Mouse (Mus musculus) mouse embryonic stem cell (cell line): Measurements from ENCODE around the gene Olfml2b.

Experiments used
- in situ Hi-C, 2 experiments: fragments of 300-500 bp; cut with MboI; formaldehyde crosslinking; loops; 1 replicate in 1 of 2; 3 replicates in 1 of 2; pipeline ENCODE4 v1.14.3; 2019 to 2020; ENCODE audit warnings: low sequenced_read_pairs in 2 of 2, low pct_unique_long_range_greater_than_20kb in 1 of 2, mixed read lengths in 1 of 2; ENCODE audit not compliant: unreplicated experiment in 1 of 2

Olfml2b gene

DNA sequence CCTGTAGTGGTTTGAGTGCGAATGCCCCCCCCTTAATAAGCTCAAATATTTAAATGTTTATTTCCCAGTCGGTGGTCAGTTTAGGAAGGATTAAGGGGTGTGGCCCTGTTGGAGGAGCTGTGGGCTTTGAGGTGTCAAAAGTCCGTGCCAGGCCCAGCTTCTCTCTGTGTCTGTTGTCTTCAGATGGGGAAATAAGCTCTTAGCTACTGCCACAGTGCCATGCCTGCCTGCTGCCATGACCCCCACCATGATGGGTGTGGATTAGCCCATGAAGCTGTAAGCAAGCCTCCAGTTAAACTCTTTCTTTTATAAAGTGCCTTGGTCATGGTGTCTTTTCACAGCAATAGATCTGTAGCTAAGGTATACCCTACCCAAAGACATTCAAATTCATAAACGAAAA, 11.5 kb upstream of the Olfml2b start:
- in situ Hi-C loops: no loop called here

DNA sequence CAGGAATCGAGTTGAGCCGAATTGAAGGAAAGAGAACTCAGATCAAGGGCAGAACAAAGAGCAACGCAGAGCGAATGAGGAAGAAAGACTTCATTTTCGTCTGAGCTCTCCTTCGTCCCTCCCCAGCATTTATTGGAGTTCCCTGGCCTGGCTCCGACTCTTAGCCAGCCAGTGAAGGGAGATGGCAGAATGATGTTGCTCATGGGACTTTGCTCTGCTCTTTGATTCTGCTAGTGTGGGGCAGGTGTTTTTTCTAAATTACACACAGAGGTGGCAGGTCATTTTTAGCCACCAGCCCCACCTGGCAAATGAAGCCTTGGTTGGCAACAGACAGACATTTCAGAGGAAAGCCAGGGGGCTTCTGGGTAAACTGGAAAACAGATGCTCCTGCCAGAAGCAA, 5.4 kb upstream of the Olfml2b start:
- in situ Hi-C loops: no loop called here

DNA sequence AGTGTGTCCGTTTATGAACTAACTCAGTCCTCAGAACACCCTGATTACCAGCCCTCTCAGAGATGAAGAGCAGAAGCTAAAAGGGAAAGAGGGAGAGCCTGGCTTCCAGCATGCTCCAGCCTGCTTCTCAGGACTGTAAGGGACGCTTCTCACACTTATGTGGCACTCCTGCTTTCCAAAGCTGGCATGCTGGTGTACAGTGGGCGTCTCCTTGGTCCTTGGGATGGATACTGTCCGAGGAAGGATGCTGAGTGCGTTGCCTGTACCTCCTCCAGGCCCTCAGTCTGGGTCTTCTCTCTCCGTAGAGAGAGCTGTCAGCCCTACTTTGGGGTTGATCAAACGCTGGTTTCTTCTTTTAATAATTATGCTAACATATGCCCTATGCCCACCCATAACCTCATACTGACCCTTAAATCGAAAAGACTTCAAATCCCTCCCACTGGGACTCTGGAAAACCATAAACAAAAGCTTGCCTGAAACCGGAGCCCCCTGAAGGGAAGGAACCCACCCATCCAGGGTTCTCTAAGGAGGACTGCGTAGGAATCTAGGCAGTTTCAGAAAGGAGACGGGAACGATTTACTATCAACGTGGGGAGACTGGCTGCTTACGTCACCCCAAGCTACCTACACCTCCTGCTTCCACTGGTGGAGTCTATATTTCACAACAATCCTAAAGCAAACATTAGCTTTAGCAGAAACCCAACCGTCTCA, 1.7 kb downstream of the Olfml2b start:
- in situ Hi-C loops: no loop called here

DNA sequence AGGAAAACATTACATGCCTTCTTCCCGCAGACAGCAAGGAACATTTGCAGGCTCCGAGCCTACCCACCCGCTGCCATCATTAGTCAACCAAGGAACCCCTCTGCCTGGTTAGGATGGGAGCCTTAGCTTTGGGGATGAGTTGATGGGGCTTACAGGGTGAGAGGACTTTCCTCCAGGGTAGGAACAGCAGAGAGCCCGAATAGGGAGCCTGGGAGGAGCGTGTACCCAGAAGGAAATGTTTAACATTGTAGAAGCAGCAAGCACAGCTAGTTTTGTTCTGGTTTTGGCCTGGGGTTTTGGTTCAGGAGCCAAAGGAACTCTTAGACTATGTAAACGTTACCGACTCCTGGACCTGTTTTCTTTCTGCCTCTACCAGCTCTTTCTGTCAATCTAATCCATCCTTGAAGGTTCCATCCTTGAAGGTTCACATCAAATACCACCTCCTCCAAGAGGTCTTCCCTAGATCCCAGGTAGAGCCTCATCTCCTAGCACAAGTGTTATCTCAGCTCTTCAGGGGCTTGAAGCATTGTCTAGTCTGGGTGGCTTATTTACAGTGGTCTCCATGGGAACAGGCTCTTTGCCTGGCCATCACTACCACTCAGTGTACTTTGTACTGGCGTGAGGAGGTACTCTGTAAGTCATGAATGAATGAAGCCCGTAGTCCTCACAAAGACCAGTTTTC, 2.4 kb downstream of the Olfml2b start:
- in situ Hi-C loops: no loop called here

DNA sequence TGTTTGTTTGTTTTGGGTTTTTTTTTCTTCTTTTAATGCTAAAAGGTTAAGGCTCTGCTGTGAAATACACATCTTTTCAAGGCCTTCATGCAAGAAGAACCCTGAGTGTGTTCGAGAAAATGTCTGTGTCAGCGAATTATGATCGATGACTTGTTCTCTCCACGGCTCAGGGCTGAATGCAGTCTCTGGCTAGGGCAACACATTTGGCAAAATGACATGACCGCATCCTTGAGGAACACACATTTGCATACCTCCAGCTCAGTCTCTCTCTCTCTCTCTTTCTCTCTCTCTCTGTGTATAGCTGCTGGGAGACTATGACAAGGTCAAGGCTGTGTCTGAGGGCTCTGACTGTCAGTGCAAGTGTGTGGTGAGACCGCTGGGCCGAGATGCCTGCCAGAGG, 3.0 kb downstream of the Olfml2b start:
- in situ Hi-C loops: no loop called here

DNA sequence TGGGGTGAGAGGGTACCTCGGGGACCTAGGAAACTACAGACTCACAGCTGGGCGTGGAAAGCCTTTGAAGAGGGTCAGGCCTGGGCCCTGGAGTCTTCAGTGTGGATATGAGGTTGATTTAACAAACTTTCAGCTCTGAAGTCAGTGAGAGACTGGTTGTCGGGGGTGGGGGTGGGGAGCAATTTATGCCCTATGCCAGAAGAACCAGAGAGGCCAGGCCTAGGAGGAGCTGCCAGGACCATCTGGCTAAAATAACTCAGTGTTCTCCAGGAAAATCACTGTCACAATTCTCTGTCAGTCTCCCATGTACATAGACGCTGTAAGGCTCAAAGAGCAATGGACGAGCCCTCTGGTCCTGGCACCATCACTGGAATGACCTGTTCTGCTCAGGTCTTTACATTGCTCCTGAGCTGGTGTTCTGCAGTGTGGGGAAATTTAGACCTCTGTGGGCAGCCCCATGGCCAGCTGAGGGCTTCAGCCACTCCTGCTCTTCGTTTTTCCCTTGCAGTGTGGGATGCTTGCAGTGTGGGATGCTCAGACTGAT, 3.7 kb downstream of the Olfml2b start:
- in situ Hi-C loops: no loop called here

DNA sequence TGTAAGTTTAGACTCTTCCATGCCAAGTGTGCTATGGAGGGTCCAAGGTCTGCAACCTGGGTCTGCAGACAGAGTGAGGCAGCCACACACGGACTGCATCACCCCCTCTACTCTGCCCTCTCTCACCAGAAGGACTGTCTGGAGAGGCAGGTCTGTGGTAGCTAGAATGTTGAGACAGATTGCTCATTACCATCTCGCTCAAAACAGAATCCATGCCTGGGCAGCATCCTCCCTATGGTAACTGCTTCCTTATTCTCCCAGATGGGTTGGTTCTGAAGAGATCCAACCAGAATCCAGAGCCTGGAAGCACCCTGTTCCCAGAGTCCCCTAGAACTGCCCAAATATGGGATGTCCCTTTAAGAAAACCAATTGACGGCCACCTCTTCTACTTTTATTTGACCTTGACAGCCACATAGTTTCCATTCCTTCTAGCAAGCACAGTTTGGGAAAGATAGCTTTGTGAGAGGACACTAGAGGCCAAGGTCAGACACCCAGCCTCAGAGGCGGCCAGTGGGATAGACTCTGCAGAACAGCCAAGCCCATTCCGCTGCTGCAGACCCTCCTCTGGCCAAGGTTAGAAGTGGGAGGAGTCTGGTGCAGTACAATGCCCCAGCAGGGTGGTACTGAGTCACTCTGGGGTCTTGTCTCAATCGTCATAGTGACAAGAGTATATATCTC, 6.9 kb downstream of the Olfml2b start:
- in situ Hi-C loops: no loop called here

DNA sequence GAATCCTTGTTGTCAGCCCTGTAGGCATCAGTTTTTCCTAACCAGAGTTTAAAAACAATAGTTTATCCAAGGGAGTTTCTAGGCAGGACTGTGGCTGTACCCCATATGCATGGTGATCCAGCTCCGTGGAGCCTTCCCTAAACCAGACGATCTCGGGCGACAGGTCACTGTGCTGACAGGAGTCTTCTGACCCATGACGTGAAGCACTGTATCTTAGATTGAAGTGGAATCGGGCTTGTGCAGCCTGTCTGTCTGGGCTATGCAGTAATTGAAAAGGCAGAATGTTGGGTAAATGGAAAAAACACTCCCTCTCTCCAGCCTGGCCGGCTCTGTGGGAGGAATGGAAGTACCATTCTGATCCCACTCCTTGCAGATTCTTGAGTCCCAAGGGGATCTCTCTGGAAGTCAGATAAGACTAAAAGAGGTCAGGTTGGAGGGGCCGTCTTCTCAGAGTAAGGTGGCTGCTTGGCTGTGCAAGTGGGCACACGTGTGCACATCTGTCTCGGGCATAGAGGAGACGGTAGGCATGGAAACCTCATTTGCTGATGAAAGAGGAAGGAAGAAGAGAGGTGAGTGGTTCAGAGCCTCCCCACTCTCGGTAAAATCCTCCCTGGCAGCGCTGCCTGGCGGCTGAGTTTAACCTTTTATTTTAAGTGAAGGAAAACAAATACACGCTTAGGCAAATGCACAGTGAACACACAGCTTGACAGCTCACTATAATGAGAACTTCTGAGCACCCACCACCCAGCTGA, 7.8 kb downstream of the Olfml2b start:
- in situ Hi-C loops: no loop called here

DNA sequence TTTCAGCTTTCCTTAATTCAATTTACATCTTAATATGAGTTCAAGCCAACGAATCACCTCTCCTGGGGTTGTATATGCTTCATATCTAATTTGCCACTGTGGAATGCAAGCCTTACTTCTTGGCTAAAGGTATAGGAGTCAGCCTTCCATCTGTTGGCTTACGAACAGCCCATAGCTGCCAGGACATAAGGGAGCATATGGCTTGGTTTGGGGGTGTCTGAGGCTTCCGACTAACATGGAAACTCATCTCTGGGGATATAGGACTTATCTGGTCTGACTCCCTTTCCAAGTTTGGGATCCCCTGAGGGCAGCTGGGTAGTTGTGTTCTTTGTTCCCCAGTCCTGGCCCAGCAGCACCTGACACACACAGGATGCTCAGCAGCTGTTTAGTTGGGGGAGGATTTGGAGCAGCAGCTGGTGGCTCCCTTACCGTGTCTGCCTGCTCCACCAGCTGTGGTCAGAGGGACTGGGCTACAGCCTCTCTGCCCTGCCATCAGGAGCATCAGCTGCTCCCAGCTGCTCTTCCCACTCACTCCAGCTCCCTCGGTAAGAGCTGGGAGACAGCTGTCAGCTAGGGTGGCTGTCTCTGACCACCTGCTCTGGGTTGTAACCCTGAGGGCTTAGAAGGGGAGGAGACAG, 11.1 kb downstream of the Olfml2b start:
- in situ Hi-C loops: no loop called here

DNA sequence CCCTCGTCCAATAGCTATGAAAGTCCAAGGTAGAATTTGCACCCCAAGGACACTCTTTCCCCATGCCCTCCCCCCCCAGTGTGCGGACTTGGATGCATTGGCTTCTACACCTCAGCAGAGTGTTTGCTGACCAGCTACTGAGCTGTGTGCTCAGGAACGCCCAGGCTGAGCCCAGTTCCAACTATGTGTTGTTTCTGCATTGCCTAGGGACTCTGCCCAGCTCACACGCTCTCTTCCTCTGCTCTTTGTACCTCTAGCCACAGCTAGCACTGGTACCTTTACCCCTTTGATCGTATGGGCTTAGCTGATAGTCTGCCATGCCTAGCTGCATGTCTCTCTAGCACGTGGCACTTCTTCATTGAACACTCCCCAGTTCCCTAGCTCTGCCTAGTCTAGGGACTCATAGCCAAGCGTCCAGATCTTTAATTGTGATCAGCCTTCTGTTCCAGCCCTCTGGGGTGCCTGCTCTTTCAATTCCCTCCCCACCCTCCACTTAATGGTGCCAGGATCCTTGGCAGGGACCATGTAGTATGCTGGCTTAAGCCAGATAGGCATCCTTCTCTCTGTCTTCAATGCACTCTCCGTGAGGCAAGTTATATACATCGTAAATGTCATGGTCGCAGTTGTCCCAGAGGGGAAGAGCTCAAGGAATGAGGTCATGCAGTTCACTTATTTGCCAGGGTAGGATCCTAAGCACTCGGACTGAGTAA, 12.3 kb downstream of the Olfml2b start:
- in situ Hi-C loops: no loop called here

DNA sequence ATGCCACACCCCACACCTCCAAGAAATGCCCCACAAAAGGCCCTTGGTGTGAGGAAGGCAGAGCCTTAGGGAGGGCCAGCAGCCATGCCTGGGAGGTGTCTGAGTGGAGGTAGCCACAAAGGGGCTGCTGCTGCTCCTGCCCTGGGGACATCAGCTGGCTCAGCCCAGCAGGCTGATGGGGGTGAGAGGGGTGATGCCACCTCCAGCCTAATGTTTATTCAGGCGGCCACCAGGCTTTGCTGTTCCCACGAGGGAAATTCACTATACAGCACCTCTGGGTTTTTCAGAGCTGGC, 12.8 kb downstream of the Olfml2b start:
- in situ Hi-C loops: no loop called here

DNA sequence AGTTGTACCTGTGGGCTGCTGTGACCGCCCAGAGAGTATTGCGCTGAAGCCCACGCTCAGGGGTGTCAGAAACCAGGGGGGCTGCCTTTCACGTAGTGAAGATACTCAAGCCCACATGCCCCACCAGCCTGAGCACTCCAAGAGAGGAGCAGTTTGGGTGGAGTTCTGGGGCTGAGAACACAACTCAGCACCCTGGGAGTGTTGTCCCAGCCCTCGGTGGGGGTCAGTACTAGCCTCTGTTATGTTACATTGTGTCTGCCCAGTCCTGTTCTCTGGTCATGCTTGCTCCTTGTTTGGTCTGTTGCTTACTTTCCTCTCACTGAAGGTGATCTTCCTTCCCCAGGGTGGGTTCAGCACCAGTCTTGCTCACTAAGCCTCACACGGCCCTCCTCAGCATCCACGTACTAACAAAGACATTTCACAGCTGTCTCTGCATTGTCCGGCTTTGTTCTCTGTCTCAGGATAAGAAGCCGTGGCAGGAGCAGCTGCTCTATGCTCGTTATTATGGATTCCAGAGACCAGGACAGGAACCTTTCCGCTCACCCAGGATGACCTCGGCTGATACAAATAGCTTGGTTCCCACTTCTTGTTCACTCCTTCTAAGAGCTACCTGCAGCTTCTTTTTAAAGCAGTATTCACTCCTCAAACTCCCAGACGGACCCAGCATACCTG, 13.4 kb downstream of the Olfml2b start:
- in situ Hi-C loops: no loop called here

DNA sequence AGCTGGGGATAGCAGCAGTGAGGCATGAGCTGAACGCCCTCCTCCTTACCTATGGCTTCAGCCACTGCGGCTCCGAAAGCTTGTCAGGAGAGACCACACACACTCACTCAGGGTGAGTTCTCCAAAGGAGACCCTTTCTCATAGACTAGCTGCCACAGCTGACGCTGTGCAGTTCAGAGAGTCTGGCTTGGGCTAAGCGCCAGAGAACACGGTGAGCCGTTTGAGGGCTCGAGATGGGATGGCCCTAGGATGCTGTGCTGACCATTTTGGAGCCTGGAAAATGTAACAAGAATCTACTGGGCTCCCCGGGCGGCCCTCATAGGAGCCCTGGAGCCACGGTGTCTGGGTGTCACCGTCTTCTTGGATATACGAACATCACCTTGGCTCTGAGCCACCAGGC, 14.9 kb downstream of the Olfml2b start:
- in situ Hi-C loops: no loop called here

DNA sequence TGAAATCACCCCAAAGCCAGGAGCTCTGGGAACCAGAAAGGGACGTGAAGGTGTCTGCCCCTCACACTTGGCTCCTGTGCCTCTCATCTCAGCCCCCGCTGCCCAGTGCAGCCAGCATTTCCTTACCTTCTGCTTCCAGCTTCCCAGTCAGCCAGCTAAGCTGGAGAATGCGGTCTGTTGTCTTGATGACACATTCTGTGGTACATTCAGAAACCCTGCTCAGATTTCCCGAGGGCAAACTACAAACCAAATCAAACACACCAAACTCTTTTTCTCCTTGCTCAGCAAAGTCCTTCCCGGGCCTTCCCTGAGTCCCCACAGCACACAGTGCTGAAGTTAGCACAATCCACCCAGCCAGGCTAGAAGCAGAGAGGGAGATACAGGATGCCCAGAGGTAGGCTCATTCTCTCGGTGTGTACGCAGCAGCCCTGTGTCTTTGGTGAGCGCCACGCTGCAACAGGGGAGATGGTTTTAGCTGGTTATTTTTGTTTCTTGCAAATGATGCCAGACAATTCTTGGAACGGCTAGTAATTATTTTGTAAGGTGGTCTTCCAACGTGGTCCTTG, 20.4 kb downstream of the Olfml2b start:
- in situ Hi-C loops: no loop called here

DNA sequence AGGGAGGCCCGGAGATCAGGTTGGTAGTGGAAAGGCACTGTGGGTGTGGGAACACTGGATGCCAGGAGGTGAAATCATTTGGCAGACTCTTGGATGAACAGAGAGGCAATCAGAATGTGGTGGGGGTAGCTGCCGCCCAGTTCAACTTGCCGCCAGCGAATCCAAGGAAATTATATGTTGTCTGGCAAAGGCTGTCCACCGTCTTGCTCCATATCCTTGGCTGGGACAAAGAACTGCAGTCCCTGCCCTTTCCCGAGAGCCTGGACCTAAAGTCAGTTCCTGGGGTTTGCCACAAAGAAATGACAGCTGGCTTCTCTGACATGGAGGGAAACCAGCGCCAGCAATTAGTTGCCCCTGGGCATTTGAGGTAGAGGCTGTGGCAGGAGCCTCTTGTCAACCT, 20.9 kb downstream of the Olfml2b start:
- in situ Hi-C loops: no loop called here

DNA sequence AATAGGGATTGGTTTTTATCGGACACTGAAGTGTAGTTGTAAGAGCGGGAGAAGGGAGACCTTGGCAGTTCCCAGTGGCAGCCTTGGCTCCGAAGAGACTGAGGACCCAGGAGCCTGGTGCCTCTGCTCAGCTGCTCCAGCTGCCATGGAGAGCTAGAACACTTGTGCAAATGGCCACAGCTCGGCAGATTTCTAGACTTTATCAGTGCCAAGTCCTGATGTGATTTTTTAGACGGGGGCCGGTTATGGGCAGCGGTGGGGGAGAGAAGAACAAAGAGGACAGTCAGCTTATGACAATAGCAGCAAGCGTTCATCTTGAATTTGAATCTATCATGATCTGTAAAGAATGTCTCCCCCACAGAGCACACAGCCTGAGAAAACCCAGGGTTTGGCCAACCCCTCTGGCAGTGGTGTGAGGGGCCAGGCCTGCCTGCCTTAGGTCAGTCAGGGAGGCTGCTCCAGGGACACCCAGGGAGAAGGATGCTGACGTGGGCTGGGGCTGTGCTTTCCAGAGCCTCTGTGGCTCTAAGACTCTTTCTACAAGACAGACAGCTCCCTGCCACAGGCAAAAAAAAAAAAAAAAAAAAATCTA, 29.9 kb downstream of the Olfml2b start:
- in situ Hi-C loops: no loop called here

DNA sequence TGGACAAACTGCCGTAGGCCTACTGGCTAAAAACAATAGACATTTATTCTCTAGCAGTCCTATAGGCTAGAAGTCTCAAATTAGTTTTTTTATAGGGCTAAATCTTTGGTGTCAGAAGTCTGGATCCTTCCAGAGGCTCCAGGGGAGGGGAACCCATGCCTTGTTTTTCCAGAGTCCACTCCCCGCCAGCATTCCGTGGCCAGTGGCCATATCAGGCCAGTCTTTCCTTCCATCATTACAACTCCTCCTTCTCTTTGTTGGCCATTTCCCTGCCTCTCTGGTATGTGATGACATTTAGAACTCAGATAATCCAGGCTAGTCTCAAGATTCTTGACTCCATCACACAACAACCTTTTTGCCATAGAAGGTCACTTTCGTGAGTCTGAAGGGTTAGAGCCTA, 33.3 kb downstream of the Olfml2b start:
- in situ Hi-C loops: no loop called here
